Mouse (Mus musculus): ENCODE results near the gene Brap. TPM values are rescaled to one million over a fixed set of nuclear protein-coding genes. Genes with fewer than 3 reads are reported as not detected.

Brap gene
- total RNA-seq, 4 experiments from 2014 or later: 50.2 to 66.2 (median 58.5) TPM

DNA sequence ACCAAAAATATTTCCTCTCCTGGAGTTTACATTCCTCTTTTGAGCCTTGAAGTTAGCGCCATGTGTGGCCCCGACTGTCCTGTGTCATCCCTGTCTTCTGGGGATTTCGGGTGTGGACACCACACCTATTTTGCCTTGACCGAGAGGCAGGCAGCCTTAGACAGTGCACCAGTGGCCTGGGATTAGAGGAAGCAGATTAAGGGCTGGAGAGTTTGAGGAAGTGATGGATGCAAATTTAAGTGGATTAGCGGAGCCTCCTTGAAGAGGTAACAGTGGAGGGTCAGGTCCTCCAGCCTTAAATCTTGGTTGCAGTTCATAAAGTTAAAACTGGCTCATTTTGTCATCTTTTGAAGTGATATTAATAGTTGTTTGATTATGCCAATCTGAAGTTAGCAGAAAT is 58.1 kb downstream of the Brap start:
- DNase-seq: no peak

GRCm38 (mm10) chr5:121720888-121721585 is 60.7 kb downstream of the Brap start:
- DNase-seq: no peak

GRCm38 (mm10) chr5:121721841-121722240 is 61.5 kb downstream of the Brap start:
- peak; percentile 47 for DNase-seq

GRCm38 (mm10) chr5:121724678-121725077 is 64.3 kb downstream of the Brap start:
- no peak for DNase-seq

GRCm38 (mm10) chr5:121730057-121730456 is 69.7 kb downstream of the Brap start:
- DNase-seq: no peak

GRCm38 (mm10) chr5:121736641-121737040 is 76.3 kb downstream of the Brap start:
- DNase-seq: no peak

Other genes starting within 250 kb of the Brap start
- gene Tmem116, start 208.7 kb upstream of the Brap start, total RNA-seq (2022): 1 to 10 TPM; 3.2 to 7.3 (median 4.5) TPM
- 100 to 1,000 TPM; 105 to 121 (median 115) TPM for gene Erp29, start 208.1 kb upstream of the Brap start, total RNA-seq (2022)
- under 1 TPM in 2 of 4 experiments, not detected in 2; 0.12 to 0.16 TPM for gene Adam1b, start 157.1 kb upstream of the Brap start, total RNA-seq (2022)
- gene Adam1a, start 115.1 kb upstream of the Brap start, total RNA-seq (2022): 10 to 100 TPM in 2 of 4 experiments, 1 to 10 TPM in 2; 4.6 to 15.8 (median 9.0) TPM
- gene Gm42878, start 115.1 kb upstream of the Brap start, total RNA-seq (2022): not detected
- gene Mapkapk5, start 114.7 kb upstream of the Brap start, total RNA-seq (2022): 10 to 100 TPM; 59.5 to 85.2 (median 79.4) TPM
- gene Aldh2, start 66.7 kb upstream of the Brap start, total RNA-seq (2022): 1,000 to 10,000 TPM in 2 of 4 experiments, 100 to 1,000 TPM in 2; 881 to 2,723 (median 1,517) TPM
- 10 to 100 TPM; 20.1 to 26.0 (median 22.8) TPM for gene Acad12, start 41.6 kb upstream of the Brap start, total RNA-seq (2022)
- 10 to 100 TPM; 24.7 to 29.8 (median 28.3) TPM for gene Acad10, start within 50 bp of the Brap start, total RNA-seq (2022)
- gene Atxn2, start 50.8 kb downstream of the Brap start, total RNA-seq (2022): 100 to 1,000 TPM; 177 to 211 (median 197) TPM
- 10 to 100 TPM; 34.5 to 37.3 (median 36.0) TPM for gene Sh2b3, start 177.1 kb downstream of the Brap start, total RNA-seq (2022)
- gene Pheta1, start 188.4 kb downstream of the Brap start, total RNA-seq (2022): 1 to 10 TPM; 6.3 to 9.5 (median 7.5) TPM

Measured in adrenal gland, adult 8-10 months (tissue).